Mouse (Mus musculus) intestine, postnatal 0 days (tissue): ENCODE results near the gene Olfr1181. TPM values are rescaled to one million over a fixed set of nuclear protein-coding genes. Genes with fewer than 3 reads are reported as not detected.
"Not testable (repeated sequence)": the region's sequence is repeated elsewhere in the genome, so short reads cannot be mapped to it uniquely, and the experiment has no call there.

Experiments
- ATAC-seq: fragments of 200-750 bp; cut with Nextera tagmentation; 2 replicates; pipeline ENCODE4 v1.8.0; 2017; ENCODE audit warnings: mild to moderate bottlenecking, moderate TSS enrichment, moderate library complexity
- H3K27ac ChIP-seq: fragments of 300-500 bp; sonication (generic); 2 replicates; pipeline ENCODE4 v1.5.1; 2014; ENCODE audit warnings: mild to moderate bottlenecking, low read depth, low read length, moderate library complexity
- H3K27me3 ChIP-seq: fragments of 300-500 bp; sonication (generic); replicated peaks from 2 replicates; pipeline ENCODE4 v1.6.1; 2014; ENCODE audit warnings: low read length, mixed read lengths; ENCODE audit not compliant: control insufficient read depth, insufficient read depth
- H3K36me3 ChIP-seq: fragments of 300-500 bp; sonication (generic); 2 replicates; pipeline ENCODE4 v1.6.1; 2014; ENCODE audit warnings: mild to moderate bottlenecking, moderate library complexity; ENCODE audit not compliant: control insufficient read depth, insufficient read depth
- H3K4me1 ChIP-seq: fragments of 300-500 bp; sonication (generic); replicated peaks from 2 replicates; pipeline ENCODE4 v1.6.1; 2014; ENCODE audit warnings: antibody characterized with exemption, low read length, mixed read lengths; ENCODE audit not compliant: control insufficient read depth, insufficient read depth
- H3K4me2 ChIP-seq: fragments of 300-500 bp; sonication (generic); replicated peaks from 2 replicates; pipeline ENCODE4 v1.6.1; 2014; ENCODE audit warnings: low read depth, mild to moderate bottlenecking, moderate library complexity
- H3K4me3 ChIP-seq: fragments of 300-500 bp; sonication (generic); 2 replicates; pipeline ENCODE4 v1.5.1; 2014; ENCODE audit warnings: low read depth, low read length
- H3K9ac ChIP-seq: fragments of 300-500 bp; sonication (generic); 2 replicates; pipeline ENCODE4 v1.6.1; 2014; ENCODE audit warnings: mild to moderate bottlenecking, low read depth, low read length
- H3K9me3 ChIP-seq: fragments of 300-500 bp; sonication (generic); 2 replicates; pipeline ENCODE4 v1.6.1; 2016; ENCODE audit warnings: mixed run types; ENCODE audit not compliant: control insufficient read depth
- CTCF ChIP-seq: sonication (generic); IDR thresholded peaks from 2 replicates; pipeline ENCODE4 v1.5.1; 2016; ENCODE audit warnings: low read depth, mild to moderate bottlenecking, control low read depth, antibody characterized with exemption, moderate library complexity
- WGBS: fragments of 180-500 bp; shearing (Covaris S2); extraction: QIAGEN DNeasy Blood & Tissue Kit; methylation state at CpG from one replicate; pipeline ENCODE4 v1.1.7; 2014; 5-methylcytosine and 5-hydroxymethylcytosine counted together
- polyA plus RNA-seq: library from polyadenylated mRNA; unstranded; fragments of >200 nt; fragmentation: Nextera tagmentation; extraction: Ambion mirVana; gene quantifications from 2 replicates; pipeline ENCODE4 v1.2.1, GENCODE M21; 2015

The Olfr1181 gene
- polyA plus RNA-seq: not detected in 2 replicates

- Histone ChIP-seq H3K9ac (no peak within 1 kb of the TSS), H3K36me3 (no peaks in the 10 kb centered on the region), H3K4me3 (no peak within 1 kb of the TSS), H3K9me3 (no peaks in the 10 kb centered on the region), H3K27ac (no peak within 1 kb of the TSS), H3K27me3 (no peaks in the 10 kb centered on the region), H3K4me1 (no peaks in the 10 kb centered on the region), H3K4me2 (no peak within 1 kb of the TSS)
- ATAC-seq: no peak
- no peak for TF ChIP-seq CTCF
- 71% methylated on average over 1 of the region's 1 CpGs for WGBS
Observed at GRCm38 (mm10) chr2:88426071-88426470, at the start of gene Olfr1181. Gene Olfr1181 (minus strand): TSS chr2:88426171.

GRCm38 (mm10) chr2:88454567-88454966 lies 28.6 kb upstream of the Olfr1181 start, which contains the start of gene Olfr1183:
Gene Olfr1183 (plus strand): TSS chr2:88454867.
- WGBS: 75% methylated on average over 1 of the region's 1 CpGs
- H3K36me3 ChIP-seq, H3K27ac ChIP-seq, H3K27me3 ChIP-seq, H3K4me1 ChIP-seq, H3K4me3 ChIP-seq, H3K9me3 ChIP-seq, H3K9ac ChIP-seq, ATAC-seq, H3K4me2 ChIP-seq: not testable (repeated sequence)

DNA sequence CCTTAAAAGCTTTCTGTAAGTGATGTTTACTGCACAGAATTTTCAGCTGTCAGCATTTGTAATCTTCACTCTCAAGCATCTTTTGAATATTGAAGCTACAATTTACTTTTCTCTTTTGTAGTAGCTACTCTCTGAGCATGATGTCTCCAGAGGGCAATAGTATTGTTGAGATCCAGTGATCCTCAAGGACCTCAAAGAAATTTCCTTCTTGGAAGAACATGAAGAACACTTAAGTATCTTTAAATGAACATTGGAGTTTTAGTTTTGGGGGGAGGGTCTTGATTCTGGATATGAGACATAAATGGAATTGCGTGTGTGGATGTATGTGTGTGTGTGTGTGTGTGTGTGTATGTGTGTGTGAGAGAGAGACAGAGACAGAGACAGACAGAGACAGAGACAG lies 23.1 kb upstream of the Olfr1181 start, which contains the start of gene Gm13757:
Gm13757 (minus strand) TSS at position 101 of the 400 bp plus-strand sequence.
- H3K4me1 ChIP-seq: no peaks in the 10 kb centered on the region
- H3K9me3 ChIP-seq: no peaks in the 10 kb centered on the region
- no peak for TF ChIP-seq CTCF
- no peaks in the 10 kb centered on the region for H3K36me3 ChIP-seq
- no peaks in the 10 kb centered on the region for H3K27me3 ChIP-seq
- no peak within 1 kb of the TSS for H3K4me3 ChIP-seq
- H3K4me2 ChIP-seq: no peak within 1 kb of the TSS
- H3K27ac ChIP-seq: no peak within 1 kb of the TSS
- H3K9ac ChIP-seq: no peak within 1 kb of the TSS
- 86% methylated on average over 1 of the region's 1 CpGs for WGBS
- ATAC-seq: no peak

GRCm38 (mm10) chr2:88419051-88419450 lies 6.9 kb downstream of the Olfr1181 start, which contains the start of gene Olfr1180:
Gene Olfr1180 (minus strand): TSS chr2:88419151.
- Histone ChIP-seq H3K4me1 (no peaks in the 10 kb centered on the region), H3K36me3 (no peaks in the 10 kb centered on the region), H3K9ac (no peak within 1 kb of the TSS), H3K9me3 (no peaks in the 10 kb centered on the region), H3K4me3 (no peak within 1 kb of the TSS), H3K4me2 (no peak within 1 kb of the TSS), H3K27ac (no peak within 1 kb of the TSS), H3K27me3 (no peaks in the 10 kb centered on the region)
- WGBS: 63% methylated on average over 2 of the region's 2 CpGs
- no peak for ATAC-seq
- no peak for TF ChIP-seq CTCF

GRCm38 (mm10) chr2:88406353-88406752 lies 19.6 kb downstream of the Olfr1181 start, which contains the start of gene Olfr1179:
Gene Olfr1179 (minus strand): TSS chr2:88406453.
- 81% methylated on average over 3 of the region's 3 CpGs for WGBS

DNA sequence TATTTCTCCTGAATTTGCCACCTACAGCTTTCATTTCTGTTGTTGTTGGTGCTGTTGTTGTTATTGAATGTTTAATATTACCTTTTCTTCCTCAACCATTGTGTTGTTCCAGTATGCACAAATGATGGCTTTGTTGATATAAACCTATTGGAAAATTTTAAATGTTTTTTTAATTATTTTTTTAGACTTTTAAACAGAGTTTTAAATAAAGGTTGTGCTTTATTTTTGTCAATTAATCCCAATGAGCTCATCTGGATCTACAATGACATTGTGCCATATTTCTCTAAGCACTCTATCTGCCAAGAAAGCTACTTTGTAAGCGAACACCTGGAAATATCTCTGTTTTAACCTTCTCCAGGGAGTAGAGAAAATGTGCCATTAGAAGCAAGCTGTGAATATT lies 39.2 kb downstream of the Olfr1181 start, which contains the start of gene Olfr1178:
Olfr1178 (plus strand) TSS at position 301 of the 400 bp plus-strand sequence.
- Histone ChIP-seq H3K27me3 (no peaks in the 10 kb centered on the region), H3K9ac (no peak within 1 kb of the TSS), H3K4me1 (no peaks in the 10 kb centered on the region), H3K9me3 (no peaks in the 10 kb centered on the region), H3K36me3 (no peaks in the 10 kb centered on the region), H3K4me3 (no peak within 1 kb of the TSS), H3K27ac (no peak within 1 kb of the TSS), H3K4me2 (no peak within 1 kb of the TSS)
- no peak for TF ChIP-seq CTCF
- ATAC-seq: no peak
- 91% methylated on average over 1 of the region's 1 CpGs for WGBS

More at GRCm38 (mm10) chr2:88406353-88406752, 19.6 kb downstream of the Olfr1181 start, which contains the start of gene Olfr1179:
- Histone ChIP-seq H3K4me1 (no peaks in the 10 kb centered on the region), H3K9me3 (no peaks in the 10 kb centered on the region), H3K36me3 (no peaks in the 10 kb centered on the region), H3K27ac (no peak within 1 kb of the TSS), H3K27me3 (no peaks in the 10 kb centered on the region), H3K9ac (no peak within 1 kb of the TSS), H3K4me3 (no peak within 1 kb of the TSS), H3K4me2 (no peak within 1 kb of the TSS)
- ATAC-seq: no peak
- no peak for TF ChIP-seq CTCF

Other genes starting within 250 kb of the Olfr1181 start
- not detected in 2 replicates for gene Olfr1168, start 244.3 kb downstream of the Olfr1181 start, polyA plus RNA-seq
- not detected in 2 replicates for gene Olfr1170, start 197.8 kb downstream of the Olfr1181 start, polyA plus RNA-seq
- 0.03 TPM in 1 of 2 replicates, not detected in the other for gene Olfr1173, start 146.3 kb downstream of the Olfr1181 start, polyA plus RNA-seq
- gene Olfr1174-ps, start 111.0 kb downstream of the Olfr1181 start, polyA plus RNA-seq: not detected in 2 replicates
- not detected in 2 replicates for gene Olfr1175-ps, start 99.0 kb downstream of the Olfr1181 start, polyA plus RNA-seq
- not detected in 2 replicates for gene Olfr1176, start 89.5 kb downstream of the Olfr1181 start, polyA plus RNA-seq
- gene Olfr1177-ps, start 79.7 kb downstream of the Olfr1181 start, polyA plus RNA-seq: not detected in 2 replicates
- gene Olfr1178, start 39.1 kb downstream of the Olfr1181 start, polyA plus RNA-seq: not detected in 2 replicates
- not detected in 2 replicates for gene Olfr1179, start 19.7 kb downstream of the Olfr1181 start, polyA plus RNA-seq
- gene Olfr1180, start 7.0 kb downstream of the Olfr1181 start, polyA plus RNA-seq: not detected in 2 replicates
- gene Gm13757, start 23.0 kb upstream of the Olfr1181 start, polyA plus RNA-seq: not detected in 2 replicates
- not detected in 2 replicates for gene Olfr1183, start 28.7 kb upstream of the Olfr1181 start, polyA plus RNA-seq
- not detected in 2 replicates for gene Olfr1184, start 57.4 kb upstream of the Olfr1181 start, polyA plus RNA-seq
- not detected in 2 replicates for gene Olfr1185-ps1, start 67.1 kb upstream of the Olfr1181 start, polyA plus RNA-seq
- not detected in 2 replicates for gene Olfr1186, start 92.4 kb upstream of the Olfr1181 start, polyA plus RNA-seq
- gene Olfr1188, start 130.8 kb upstream of the Olfr1181 start, polyA plus RNA-seq: not detected in 2 replicates
- not detected in 2 replicates for gene Olfr1189, start 160.3 kb upstream of the Olfr1181 start, polyA plus RNA-seq
- gene Olfr1191-ps1, start 214.4 kb upstream of the Olfr1181 start, polyA plus RNA-seq: not detected in 2 replicates
- gene Olfr1192-ps1, start 222.3 kb upstream of the Olfr1181 start, polyA plus RNA-seq: not detected in 2 replicates
- gene Olfr1193, start 249.5 kb upstream of the Olfr1181 start, polyA plus RNA-seq: not detected in 2 replicates